Mouse (Mus musculus) limb, embryonic 14.5 days (tissue): Measurements from ENCODE around the gene Elovl6. TPM values are rescaled to one million over a fixed set of nuclear protein-coding genes. Genes with fewer than 3 reads are reported as not detected.

ENCODE experiments used
- ATAC-seq: fragments of 200-750 bp; cut with Nextera tagmentation; 2 replicates; pipeline ENCODE4 v1.8.0; 2017; ENCODE audit warnings: low read depth, moderate number of reproducible peaks, moderate TSS enrichment; ENCODE audit not compliant: low FRiP score
- DNase-seq: peaks from one replicate; pipeline ENCODE4 v3.0.0-alpha.2; 2015; ENCODE audit warnings: low spot score
- H3K27ac ChIP-seq: fragments of 300-500 bp; sonication (generic); replicated peaks from 2 replicates; pipeline ENCODE4 v1.5.1; 2014; ENCODE audit warnings: low read depth, mild to moderate bottlenecking, low read length, moderate library complexity, mixed read lengths
- H3K27me3 ChIP-seq: fragments of 300-500 bp; sonication (generic); 2 replicates; pipeline ENCODE4 v1.6.1; 2014; ENCODE audit warnings: low read length, mixed read lengths; ENCODE audit not compliant: control insufficient read depth, insufficient read depth
- H3K36me3 ChIP-seq: fragments of 300-500 bp; sonication (generic); 2 replicates; pipeline ENCODE4 v1.6.1; 2014; ENCODE audit warnings: mild to moderate bottlenecking, low read length, moderate library complexity, mixed read lengths; ENCODE audit not compliant: control insufficient read depth, insufficient read depth
- H3K4me1 ChIP-seq: fragments of 300-500 bp; sonication (generic); 2 replicates; pipeline ENCODE4 v1.6.1; 2014; ENCODE audit warnings: antibody characterized with exemption, low read length, mixed read lengths; ENCODE audit not compliant: control insufficient read depth, insufficient read depth
- H3K4me2 ChIP-seq: fragments of 300-500 bp; sonication (generic); replicated peaks from 2 replicates; pipeline ENCODE4 v1.6.1; 2014; ENCODE audit warnings: low read depth, mild to moderate bottlenecking, low read length, moderate library complexity; ENCODE audit not compliant: severe bottlenecking
- H3K4me3 ChIP-seq: fragments of 300-500 bp; sonication (generic); replicated peaks from 2 replicates; pipeline ENCODE4 v1.5.1; 2014; ENCODE audit warnings: low read length
- H3K9ac ChIP-seq: fragments of 300-500 bp; sonication (generic); 2 replicates; pipeline ENCODE4 v1.6.1; 2014; ENCODE audit warnings: mild to moderate bottlenecking, low read depth, low read length, moderate library complexity; ENCODE audit not compliant: severe bottlenecking
- H3K9me3 ChIP-seq: fragments of 300-500 bp; sonication (generic); 2 replicates; pipeline ENCODE4 v1.6.1; 2016; ENCODE audit warnings: low read length; ENCODE audit not compliant: control insufficient read depth
- POLR2A ChIP-seq: fragments of 200-500 bp; IDR thresholded peaks from 2 replicates; pipeline ENCODE4 v1.8.0; 2012; ENCODE audit warnings: inconsistent platforms, mild to moderate bottlenecking, moderate library complexity, borderline replicate concordance; ENCODE audit not compliant: insufficient read depth, insufficient read length; ENCODE audit errors: extremely low read depth
- WGBS: fragments of 180-500 bp; shearing (Covaris S2); extraction: QIAGEN DNeasy Blood & Tissue Kit; methylation state at CpG from one replicate; pipeline ENCODE4 v1.1.7; 2014; 5-methylcytosine and 5-hydroxymethylcytosine counted together
- polyA plus RNA-seq, 2 experiments: library from polyadenylated mRNA; depleted of rRNA in 1 of 2; stranded (reverse) in 1 of 2; unstranded in 1 of 2; fragments of >200 nt; fragmentation: Nextera tagmentation in 1 of 2; extraction: Ambion mirVana in 1 of 2; gene quantifications; 2 replicates each; pipeline versions ENCODE4 v1.2.1 to v1.2.3; 2012 to 2014

Gene Elovl6
- polyA plus RNA-seq, 2 experiments: 23.2 to 27.0 TPM

- Histone ChIP-seq H3K4me3 (no peak overlapping the region), H3K27me3 (no peaks in the 10 kb centered on the region), H3K27ac (no peak overlapping the region), H3K9me3 (0 out of 2 replicates have a peak, but pooled peaks cover 3% of the 10 kb centered on the region), H3K4me2 (no peak overlapping the region), H3K9ac (no peak overlapping the region), H3K36me3 (peaks cover 11% of the 10 kb centered on the region; the same call in 1 of the 2 replicates), H3K4me1 (peaks cover 7% of the 10 kb centered on the region)
- 44% methylated on average over 8 of the region's 8 CpGs for WGBS
- DNase-seq (no peak), ATAC-seq (no peak)
- no peak for TF ChIP-seq POLR2A
Observed at GRCm38 (mm10) chr3:129547837-129548435, 15.8 kb downstream of the Elovl6 start.

- peaks cover 7% of the 10 kb centered on the region for H3K4me1 ChIP-seq
- 67% methylated on average over 8 of the region's 8 CpGs for WGBS
- ATAC-seq: no peak
- H3K27me3 ChIP-seq: no peaks in the 10 kb centered on the region
- TF ChIP-seq POLR2A: no peak
- peaks cover 6% of the 10 kb centered on the region; the same call in 1 of the 2 replicates for H3K36me3 ChIP-seq
- H3K4me2 ChIP-seq: no peak overlapping the region
- no peaks in the 10 kb centered on the region for H3K9me3 ChIP-seq
- no peak overlapping the region for H3K9ac ChIP-seq
- no peak for DNase-seq
- H3K4me3 ChIP-seq: no peak overlapping the region
- H3K27ac ChIP-seq: no peak overlapping the region
Observed at GRCm38 (mm10) chr3:129548760-129549159, 16.6 kb downstream of the Elovl6 start.

GRCm38 (mm10) chr3:129549546-129549945 lies 17.4 kb downstream of the Elovl6 start:
- 0 out of 2 replicates have a peak, but pooled peaks cover 2% of the 10 kb centered on the region for H3K36me3 ChIP-seq
- ATAC-seq (no peak), DNase-seq (no peak)
- no peak overlapping the region for H3K27ac ChIP-seq
- no peak overlapping the region for H3K4me3 ChIP-seq
- no peak overlapping the region for H3K9ac ChIP-seq
- peaks cover 7% of the 10 kb centered on the region for H3K4me1 ChIP-seq
- no peaks in the 10 kb centered on the region for H3K27me3 ChIP-seq
- TF ChIP-seq POLR2A: no peak
- H3K4me2 ChIP-seq: no peak overlapping the region
- H3K9me3 ChIP-seq: no peaks in the 10 kb centered on the region
- 68% methylated on average over 5 of the region's 5 CpGs for WGBS

GRCm38 (mm10) chr3:129551581-129552290 lies 19.6 kb downstream of the Elovl6 start:
- H3K4me2 ChIP-seq: no peak overlapping the region
- WGBS: 43% methylated on average over 9 of the region's 9 CpGs
- H3K27me3 ChIP-seq: no peaks in the 10 kb centered on the region
- DNase-seq: no peak
- no peak for ATAC-seq
- peaks cover 7% of the 10 kb centered on the region for H3K4me1 ChIP-seq
- TF ChIP-seq POLR2A: no peak
- H3K27ac ChIP-seq: no peak overlapping the region
- H3K36me3 ChIP-seq: 0 out of 2 replicates have a peak, but pooled peaks cover 3% of the 10 kb centered on the region
- H3K9ac ChIP-seq: no peak overlapping the region
- no peaks in the 10 kb centered on the region for H3K9me3 ChIP-seq
- H3K4me3 ChIP-seq: no peak overlapping the region

- peaks cover 7% of the 10 kb centered on the region for H3K4me1 ChIP-seq
- H3K9ac ChIP-seq: no peak overlapping the region
- WGBS: 71% methylated on average over 6 of the region's 6 CpGs
- no peaks in the 10 kb centered on the region for H3K27me3 ChIP-seq
- no peaks in the 10 kb centered on the region for H3K9me3 ChIP-seq
- H3K27ac ChIP-seq: no peak overlapping the region
- DNase-seq: no peak
- ATAC-seq: no peak
- TF ChIP-seq POLR2A: no peak
- H3K4me3 ChIP-seq: no peak overlapping the region
- no peak overlapping the region for H3K4me2 ChIP-seq
- H3K36me3 ChIP-seq: 0 out of 2 replicates have a peak, but pooled peaks cover 3% of the 10 kb centered on the region
Observed at GRCm38 (mm10) chr3:129552370-129552769, 20.2 kb downstream of the Elovl6 start.
